Mouse (Mus musculus): ENCODE results near the gene Diablo.
A peak's percentile ranks its signal among the peaks of the same experiment; 100 is the strongest.
"Not testable (repeated sequence)": the region's sequence is repeated elsewhere in the genome, so short reads cannot be mapped to it uniquely, and the experiment has no call there.

Gene Diablo

GRCm38 (mm10) chr5:123523692-123524392 is at the start of gene Diablo:
Gene Diablo, minus strand, starts transcription at chr5:123524176.
- DNase-seq (ENCODE audit: extremely low read depth, insufficient read length, low spot score) = peak; percentile 97

- no peak for DNase-seq (ENCODE audit: extremely low read depth, insufficient read length, low spot score)
Measured at GRCm38 (mm10) chr5:123573362-123573761, 49.4 kb upstream of the Diablo start.

GRCm38 (mm10) chr5:123572357-123573186 is 48.6 kb upstream of the Diablo start, which contains the start of gene Vps33a:
Gene Vps33a, minus strand, starts transcription at chr5:123573038.
- DNase-seq (ENCODE audit: extremely low read depth, insufficient read length, low spot score) = peak; percentile 95

GRCm38 (mm10) chr5:123561128-123561527 is 37.2 kb upstream of the Diablo start:
- no peak for DNase-seq (ENCODE audit: extremely low read depth, insufficient read length, low spot score)

GRCm38 (mm10) chr5:123559588-123559987 is 35.6 kb upstream of the Diablo start:
- DNase-seq (ENCODE audit: extremely low read depth, insufficient read length, low spot score) = no peak

- DNase-seq (ENCODE audit: extremely low read depth, insufficient read length, low spot score) = no peak
Measured at GRCm38 (mm10) chr5:123556451-123556850, 32.5 kb upstream of the Diablo start.

GRCm38 (mm10) chr5:123555693-123556092 is 31.7 kb upstream of the Diablo start:
- DNase-seq (ENCODE audit: extremely low read depth, insufficient read length, low spot score) = no peak

- DNase-seq (ENCODE audit: extremely low read depth, insufficient read length, low spot score) = no peak
Measured at GRCm38 (mm10) chr5:123533801-123534200, 9.8 kb upstream of the Diablo start.

- DNase-seq (ENCODE audit: extremely low read depth, insufficient read length, low spot score) = no peak
Measured at GRCm38 (mm10) chr5:123530056-123530455, 6.1 kb upstream of the Diablo start.

- DNase-seq (ENCODE audit: extremely low read depth, insufficient read length, low spot score) = no peak
Measured at GRCm38 (mm10) chr5:123528641-123529040, 4.7 kb upstream of the Diablo start.

GRCm38 (mm10) chr5:123525916-123526495 is 2.0 kb upstream of the Diablo start:
- no peak for DNase-seq (ENCODE audit: extremely low read depth, insufficient read length, low spot score)

- no peak for DNase-seq (ENCODE audit: extremely low read depth, insufficient read length, low spot score)
Measured at GRCm38 (mm10) chr5:123525281-123525680, 1.3 kb upstream of the Diablo start, which contains the start of gene Gm49027. Gene Gm49027, minus strand, starts transcription at chr5:123525488.

- DNase-seq (ENCODE audit: extremely low read depth, insufficient read length, low spot score) = no peak
Measured at GRCm38 (mm10) chr5:123524393-123524750, 396 bp upstream of the Diablo start.

- no peak for DNase-seq (ENCODE audit: extremely low read depth, insufficient read length, low spot score)
Measured at GRCm38 (mm10) chr5:123522166-123522565, 1.8 kb downstream of the Diablo start.

- DNase-seq (ENCODE audit: extremely low read depth, insufficient read length, low spot score) = no peak
Measured at GRCm38 (mm10) chr5:123521621-123522020, 2.4 kb downstream of the Diablo start.

- DNase-seq (ENCODE audit: extremely low read depth, insufficient read length, low spot score) = no peak
Measured at GRCm38 (mm10) chr5:123520666-123521065, 3.3 kb downstream of the Diablo start.

- DNase-seq (ENCODE audit: extremely low read depth, insufficient read length, low spot score) = no peak
Measured at GRCm38 (mm10) chr5:123514871-123515270, 9.1 kb downstream of the Diablo start.

- DNase-seq (ENCODE audit: extremely low read depth, insufficient read length, low spot score) = no peak
Measured at GRCm38 (mm10) chr5:123512102-123512501, 11.9 kb downstream of the Diablo start.

GRCm38 (mm10) chr5:123511426-123511825 is 12.6 kb downstream of the Diablo start:
- not testable (repeated sequence) for DNase-seq (ENCODE audit: extremely low read depth, insufficient read length, low spot score)

GRCm38 (mm10) chr5:123510160-123510559 is 13.8 kb downstream of the Diablo start, which contains the start of gene B3gnt4:
Gene B3gnt4, plus strand, starts transcription at chr5:123510460.
- DNase-seq (ENCODE audit: extremely low read depth, insufficient read length, low spot score) = no peak

- no peak for DNase-seq (ENCODE audit: extremely low read depth, insufficient read length, low spot score)
Measured at GRCm38 (mm10) chr5:123508921-123509320, 15.1 kb downstream of the Diablo start.
